Mouse (Mus musculus) cerebellum, adult 2 months (tissue): ENCODE measurements around the gene Ak4. TPM values are rescaled to one million over a fixed set of nuclear protein-coding genes. Genes with fewer than 3 reads are reported as not detected.
A peak's percentile ranks its signal among the peaks of the same experiment; 100 is the strongest.
"Not testable (repeated sequence)": the region's sequence is repeated elsewhere in the genome, so short reads cannot be mapped to it uniquely, and the experiment has no call there.

Experiments used
- DNase-seq, 2 experiments: peaks; one replicate each; pipeline ENCODE4 v3.0.0; 2021
- H3K27ac ChIP-seq: fragments of 200-500 bp; 2 replicates; pipeline ENCODE4 v1.5.1; 2012; ENCODE audit warnings: low read length, control low read depth, inconsistent platforms; ENCODE audit not compliant: insufficient read depth
- H3K27me3 ChIP-seq: fragments of 200-500 bp; 2 replicates; pipeline ENCODE4 v1.6.1; 2012; ENCODE audit warnings: inconsistent platforms, mild to moderate bottlenecking, low read length, moderate library complexity; ENCODE audit not compliant: control insufficient read depth, insufficient read depth
- H3K4me1 ChIP-seq: fragments of 200-500 bp; 2 replicates; pipeline ENCODE4 v1.6.1; 2011; ENCODE audit warnings: low read length; ENCODE audit not compliant: control insufficient read depth, insufficient read depth
- H3K4me3 ChIP-seq: fragments of 200-500 bp; replicated peaks from 2 replicates; pipeline ENCODE3; 2011; ENCODE audit warnings: mild to moderate bottlenecking, low read depth, low read length, control low read depth; ENCODE audit not compliant: insufficient read depth
- CTCF ChIP-seq: fragments of 200-500 bp; IDR thresholded peaks from 2 replicates; pipeline ENCODE4 v1.5.1; 2011; ENCODE audit warnings: low read depth, mild to moderate bottlenecking, control low read depth, low read length, moderate library complexity, borderline replicate concordance; ENCODE audit not compliant: insufficient read depth
- POLR2A ChIP-seq: fragments of 200-500 bp; IDR thresholded peaks from 2 replicates; pipeline ENCODE4 v1.6.1; 2011; ENCODE audit warnings: low read length, control low read depth, borderline replicate concordance; ENCODE audit not compliant: insufficient read depth
- WGBS: fragments of 180-500 bp; shearing (Covaris S2); methylation state at CpG from one replicate; pipeline ENCODE4 v1.1.7; 2018; 5-methylcytosine and 5-hydroxymethylcytosine counted together
- polyA plus RNA-seq: library from polyadenylated mRNA; depleted of rRNA; stranded (reverse); fragments of >200 nt; gene quantifications from 2 replicates; pipeline ENCODE4 v1.2.3, GENCODE M21; 2012

The Ak4 gene
- polyA plus RNA-seq, 1 experiment, result 56.6 TPM

DNA sequence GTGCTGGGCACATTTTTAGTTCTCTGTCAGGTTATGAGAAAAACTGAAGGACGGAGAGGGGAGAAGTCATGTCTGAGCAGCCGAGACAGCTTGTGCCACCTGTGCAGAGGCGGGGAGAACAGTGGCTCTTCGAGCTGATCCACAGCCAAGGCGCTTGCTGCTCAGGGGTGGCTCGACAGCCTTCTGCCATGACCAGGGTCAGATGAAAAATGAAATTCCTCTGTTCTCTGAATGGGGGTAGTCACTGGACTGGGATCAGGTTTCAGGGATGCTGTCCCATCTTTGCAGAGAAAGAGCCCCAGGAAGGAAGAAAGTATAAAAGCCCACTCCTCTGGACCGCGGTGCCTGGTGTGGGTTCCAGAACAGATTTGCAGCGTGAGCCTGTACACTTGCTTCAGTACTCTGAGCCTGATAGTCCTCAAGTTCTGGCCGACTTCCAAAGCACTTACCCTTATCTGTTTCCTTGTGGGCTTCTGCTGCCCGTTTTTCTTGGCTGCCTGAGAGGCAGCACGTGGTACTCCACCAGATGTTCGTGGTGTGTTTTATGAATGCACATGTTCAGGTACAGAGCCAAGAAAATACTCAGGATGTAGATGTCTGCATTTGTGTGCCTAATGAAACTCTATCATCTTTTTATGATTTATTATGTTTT is 20.8 kb downstream of the Ak4 start:
- TF ChIP-seq CTCF, result no peak
- Histone ChIP-seq H3K27ac (peak overlapping the region; percentile 76), H3K27me3 (no peaks in the 10 kb centered on the region), H3K4me3 (no peak overlapping the region), H3K4me1 (peaks cover 63% of the 10 kb centered on the region)
- WGBS, result 8% methylated on average over 13 of the region's 13 CpGs
- DNase-seq, result peak; percentile 73 to 75

DNA sequence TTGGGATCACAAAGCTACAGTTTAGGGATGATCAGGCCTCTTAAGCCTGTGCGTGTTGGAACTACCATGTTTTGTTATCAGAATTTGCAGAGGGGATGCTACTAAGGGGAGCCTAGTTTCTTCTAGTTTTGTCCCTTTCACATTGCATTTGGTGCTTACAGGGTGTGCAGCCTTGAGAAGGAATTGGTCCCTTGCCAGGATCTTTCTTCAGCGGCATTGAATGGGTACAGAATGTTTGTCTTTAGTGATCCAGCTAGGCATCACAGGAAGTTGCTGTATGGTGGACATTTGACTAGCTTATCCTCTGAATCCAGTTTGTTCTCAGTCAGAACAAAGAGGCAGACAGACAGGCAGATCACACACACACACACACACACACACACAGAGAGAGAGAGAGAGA is 23.7 kb downstream of the Ak4 start:
- peak in 1 of 2 experiments; percentile 49 for DNase-seq
- H3K27ac ChIP-seq, result peak overlapping the region; percentile 2; the same call in 1 of the 2 replicates
- TF ChIP-seq POLR2A, result no peak
- no peak for TF ChIP-seq CTCF
- H3K4me3 ChIP-seq, result no peak overlapping the region
- H3K27me3 ChIP-seq, result no peaks in the 10 kb centered on the region
- WGBS, result 43% methylated on average over 2 of the region's 2 CpGs
- H3K4me1 ChIP-seq, result peaks cover 53% of the 10 kb centered on the region

DNA sequence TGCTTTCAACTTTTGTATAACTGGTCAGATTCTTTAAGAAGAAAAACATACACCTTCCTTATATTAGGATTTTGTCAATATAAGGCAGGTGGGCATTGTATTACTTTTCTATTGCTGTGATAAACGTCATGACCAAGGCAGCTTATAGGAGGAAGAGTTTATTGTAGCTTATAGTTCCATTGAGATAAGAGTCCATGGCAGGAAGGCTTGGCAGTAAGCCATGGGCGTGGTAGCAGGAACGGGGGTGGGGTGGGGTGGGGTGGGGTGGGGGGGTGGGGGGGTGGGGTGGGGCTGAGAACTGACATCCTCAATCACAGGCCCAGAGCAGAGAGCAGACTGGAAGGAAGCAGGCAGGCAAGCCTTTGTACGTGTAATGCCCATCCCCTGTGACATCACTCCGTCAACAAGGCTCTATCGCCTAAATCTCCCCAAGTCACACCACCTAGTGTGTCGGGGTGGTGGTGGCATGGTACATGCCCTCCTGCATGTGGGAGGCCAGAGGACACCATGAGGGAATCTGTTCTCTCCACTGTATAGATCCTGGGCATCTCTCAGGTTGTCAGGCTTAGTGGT is 24.4 kb downstream of the Ak4 start:
- TF ChIP-seq CTCF (no peak), POLR2A (no peak)
- no peak for DNase-seq
- Histone ChIP-seq H3K27ac (peak overlapping the region; percentile 39), H3K27me3 (no peaks in the 10 kb centered on the region), H3K4me1 (peaks cover 49% of the 10 kb centered on the region), H3K4me3 (no peak overlapping the region)
- WGBS, result 74% methylated on average over 7 of the region's 7 CpGs

DNA sequence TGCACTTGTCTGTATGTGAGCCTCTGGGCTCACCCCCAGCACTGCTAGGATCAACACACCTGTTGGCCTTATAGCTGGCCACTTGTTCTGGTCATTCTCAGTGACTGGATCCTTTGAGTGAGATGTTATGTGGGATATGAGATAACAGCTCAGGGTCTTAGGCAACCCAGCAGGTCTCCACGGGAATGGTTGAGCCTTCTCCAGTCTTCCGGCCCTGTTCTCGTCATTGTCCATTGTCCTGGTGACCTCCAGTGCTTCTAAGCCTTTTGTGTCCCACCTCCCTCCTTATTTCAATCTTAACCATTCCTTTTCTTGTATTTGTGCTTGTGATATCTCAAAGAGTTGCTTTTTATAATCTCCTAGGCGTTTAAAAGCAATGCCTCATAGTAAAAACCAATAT is 26.6 kb downstream of the Ak4 start:
- H3K4me1 ChIP-seq, result peaks cover 49% of the 10 kb centered on the region
- no peak for DNase-seq
- H3K27me3 ChIP-seq, result no peaks in the 10 kb centered on the region
- H3K27ac ChIP-seq, result no peak overlapping the region
- no peak for TF ChIP-seq CTCF
- TF ChIP-seq POLR2A, result no peak
- H3K4me3 ChIP-seq, result no peak overlapping the region
- WGBS, result 86% methylated on average over 4 of the region's 4 CpGs

DNA sequence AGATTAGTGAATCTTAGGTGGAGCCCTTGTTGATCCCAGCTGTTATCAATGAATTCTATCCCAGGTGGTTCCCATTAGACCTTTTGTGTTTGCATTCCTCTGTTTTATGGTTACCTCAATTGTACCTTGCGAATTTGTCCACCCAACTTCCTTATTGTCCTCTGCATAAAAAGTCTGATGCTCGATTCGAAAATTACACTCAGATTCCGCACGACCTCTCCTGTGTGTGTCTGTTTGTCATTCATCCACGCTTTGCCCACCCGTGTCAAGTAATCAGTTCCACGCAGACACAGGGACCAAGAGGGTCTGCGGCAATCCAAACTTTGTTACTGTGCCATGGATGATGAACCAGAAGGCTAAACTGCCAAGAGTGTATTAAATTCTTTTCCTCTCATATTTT is 27.5 kb downstream of the Ak4 start:
- not testable (repeated sequence) for DNase-seq, H3K4me3 ChIP-seq, H3K27me3 ChIP-seq, H3K27ac ChIP-seq
- H3K4me1 ChIP-seq, result peaks cover 45% of the 10 kb centered on the region
- 96% methylated on average over 9 of the region's 9 CpGs for WGBS

DNA sequence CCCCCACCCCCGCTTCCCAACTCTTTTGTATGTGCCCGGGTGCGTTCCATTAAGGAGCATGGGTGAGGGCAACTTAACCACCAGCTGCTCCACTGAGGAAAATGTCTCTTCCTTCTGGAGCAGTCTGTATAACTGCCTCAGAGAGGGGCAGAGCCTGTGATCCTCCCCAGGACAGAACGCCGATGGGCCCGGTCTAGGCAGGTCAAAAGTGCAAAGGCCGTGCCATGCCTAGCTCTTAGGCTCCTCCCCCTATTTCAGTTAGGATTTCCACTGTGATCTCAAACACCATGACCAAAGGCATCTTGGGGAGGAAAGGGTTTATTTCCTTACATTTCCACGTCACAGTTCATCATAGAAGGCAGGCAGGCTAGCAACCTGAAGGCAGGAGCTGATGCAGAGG is 29.6 kb downstream of the Ak4 start:
- WGBS, result 88% methylated on average over 8 of the region's 8 CpGs
- no peak for TF ChIP-seq CTCF
- TF ChIP-seq POLR2A, result no peak

DNA sequence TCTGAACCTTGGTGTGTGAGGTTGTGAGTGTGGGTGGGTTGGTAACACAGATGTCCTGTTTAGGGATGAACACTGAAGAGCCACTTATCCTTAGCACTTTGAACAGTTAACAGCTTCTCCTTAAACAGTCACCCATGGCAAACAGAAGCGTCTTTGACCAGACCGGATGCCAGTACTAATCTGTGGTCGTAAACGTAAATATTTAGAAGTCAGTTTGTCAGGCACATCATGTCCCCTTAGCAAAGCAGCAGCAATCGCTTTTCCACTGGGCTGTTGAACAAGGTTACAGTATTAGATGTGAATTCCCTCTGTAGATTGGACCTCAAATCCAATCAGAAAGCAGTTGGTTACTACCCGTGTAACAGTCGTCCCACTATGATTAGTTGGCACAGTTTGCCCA is 30.3 kb downstream of the Ak4 start:
- no peaks in the 10 kb centered on the region for H3K27me3 ChIP-seq
- H3K4me3 ChIP-seq, result no peak overlapping the region
- peak overlapping the region; percentile 98 for H3K27ac ChIP-seq
- peaks cover 50% of the 10 kb centered on the region for H3K4me1 ChIP-seq
- no peak for DNase-seq
- TF ChIP-seq CTCF (no peak), POLR2A (no peak)
- 46% methylated on average over 7 of the region's 7 CpGs for WGBS

More for the DNA sequence above, 29.6 kb downstream of the Ak4 start:
- peak overlapping the region; percentile 98 for H3K27ac ChIP-seq
- no peaks in the 10 kb centered on the region for H3K27me3 ChIP-seq
- no peak overlapping the region for H3K4me3 ChIP-seq
- peaks cover 52% of the 10 kb centered on the region for H3K4me1 ChIP-seq
- DNase-seq, result no peak

DNA sequence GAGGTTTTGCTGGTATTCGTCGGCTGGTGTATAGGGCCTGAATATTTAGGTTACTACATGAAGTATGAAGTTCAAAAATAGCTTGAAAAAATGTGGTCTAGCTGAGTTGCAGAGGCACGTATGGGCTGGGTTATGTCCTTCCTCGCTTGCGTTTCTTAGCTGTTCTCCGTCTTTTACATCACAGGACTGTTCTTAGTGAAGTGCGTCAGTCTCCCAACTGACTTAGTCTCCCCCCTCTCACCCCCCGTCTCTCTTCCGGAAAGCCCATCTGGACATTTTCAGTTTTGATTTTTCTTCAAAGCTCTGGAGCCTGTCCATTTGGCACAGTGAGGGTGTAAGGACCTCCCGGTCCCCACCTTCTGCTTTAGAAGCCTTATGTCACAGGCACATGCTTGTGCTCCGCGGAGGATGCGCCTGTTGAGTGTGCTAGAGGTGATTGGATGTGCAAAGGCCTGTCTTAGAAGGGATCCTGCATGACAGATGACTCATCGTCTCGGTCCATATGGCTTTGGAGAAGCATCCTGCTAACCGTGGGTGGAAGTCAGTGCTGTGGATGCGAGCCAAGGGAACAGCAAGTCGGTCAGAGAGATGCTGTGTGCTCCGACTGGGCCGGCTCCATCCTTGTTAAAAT is 31.2 kb downstream of the Ak4 start:
- Histone ChIP-seq H3K4me3 (no peak overlapping the region), H3K27me3 (no peaks in the 10 kb centered on the region), H3K27ac (peak overlapping the region; percentile 98), H3K4me1 (peaks cover 48% of the 10 kb centered on the region)
- peak; percentile 95 to 100 for DNase-seq
- 5% methylated on average over 20 of the region's 20 CpGs for WGBS
- no peak for TF ChIP-seq CTCF
- peak; percentile 34; the same call in 1 of the 2 replicates for TF ChIP-seq POLR2A
